Mouse (Mus musculus): Measurements from ENCODE around the gene Nf1.

- TF ChIP-seq CTCF (IDR thresholded peaks at IDR 0.05; ENCODE audit: low read depth) (no peak), EP300 (IDR thresholded peaks at IDR 0.05; ENCODE audit: low read depth) (no peak)
Observed at GRCm38 (mm10) chr11:79515331-79515730, 175.8 kb downstream of the Nf1 start.

Data from heart, postnatal 0 days (tissue).